Mouse (Mus musculus) MEL (cell line): Measurements from ENCODE around the gene Sp100. TPM values are rescaled to one million over a fixed set of nuclear protein-coding genes. Genes with fewer than 3 reads are reported as not detected.
"Not testable (repeated sequence)": the region's sequence is repeated elsewhere in the genome, so short reads cannot be mapped to it uniquely, and the experiment has no call there.

Experiments used
- DNase-seq: peaks from one replicate; pipeline ENCODE4 v3.0.0; 2011; ENCODE audit warnings: low read depth, low spot score
- H3K27ac ChIP-seq: 2 replicates; pipeline ENCODE4 v1.5.1; 2012; ENCODE audit warnings: low read depth, mild to moderate bottlenecking, control low read depth, low read length, moderate library complexity; ENCODE audit not compliant: control insufficient read depth
- H3K27me3 ChIP-seq, 2 experiments: fragments of 150-350 bp in 1 of 2; sonication (generic) in 1 of 2; 2 replicates each; pipeline ENCODE4 v1.6.1; 2012; ENCODE audit warnings: low read length in 2 of 2, mild to moderate bottlenecking in 2 of 2, improper control_type of control experiment in 1 of 2, moderate library complexity in 1 of 2; ENCODE audit not compliant: insufficient read depth in 2 of 2, control insufficient read depth in 1 of 2
- H3K36me3 ChIP-seq, 2 experiments: 2 replicates each; pipeline ENCODE4 v1.6.1; 2012 to 2014; ENCODE audit warnings: low read length in 2 of 2, improper control_type of control experiment in 1 of 2, inconsistent platforms in 1 of 2, mild to moderate bottlenecking in 1 of 2; ENCODE audit not compliant: insufficient read depth in 2 of 2, control insufficient read depth in 1 of 2
- H3K4me1 ChIP-seq, 2 experiments: fragments of 150-350 bp in 1 of 2; sonication (generic) in 1 of 2; 2 replicates each; pipeline ENCODE4 v1.6.1; 2012; ENCODE audit warnings: low read length in 2 of 2, improper control_type of control experiment in 1 of 2, mild to moderate bottlenecking in 1 of 2; ENCODE audit not compliant: insufficient read depth in 2 of 2, control insufficient read depth in 1 of 2
- H3K4me3 ChIP-seq, 2 experiments: fragments of 150-350 bp in 1 of 2; sonication (generic) in 1 of 2; 2 replicates each; pipeline ENCODE4 v1.5.1; 2012; ENCODE audit warnings: low read depth in 2 of 2, low read length in 2 of 2, mild to moderate bottlenecking in 2 of 2, moderate library complexity in 2 of 2, control low read depth in 1 of 2, improper control_type of control experiment in 1 of 2; ENCODE audit not compliant: control insufficient read depth in 1 of 2, insufficient read depth in 1 of 2
- H3K79me2 ChIP-seq: 2 replicates; pipeline ENCODE4 v1.6.1; 2012; ENCODE audit warnings: mild to moderate bottlenecking, low read length, moderate library complexity; ENCODE audit not compliant: control insufficient read depth, poor library complexity, insufficient read depth
- H3K9ac ChIP-seq: 2 replicates; pipeline ENCODE4 v1.6.1; 2012; ENCODE audit warnings: low read depth, mild to moderate bottlenecking, control low read depth, low read length, moderate library complexity; ENCODE audit not compliant: control insufficient read depth, poor library complexity, severe bottlenecking
- H3K9me3 ChIP-seq: fragments of 150-350 bp; sonication (generic); replicated peaks from 2 replicates; pipeline ENCODE4 v1.6.1; 2012; ENCODE audit warnings: mild to moderate bottlenecking, low read length, improper control_type of control experiment, moderate library complexity; ENCODE audit not compliant: insufficient read depth
- polyA plus RNA-seq, 2 experiments: library from polyadenylated mRNA; stranded (reverse) in 1 of 2; unstranded in 1 of 2; fragments of >175 nt in 1 of 2; fragments of >200 nt in 1 of 2; gene quantifications; 2 replicates each; pipeline versions ENCODE4 v1.2.1 to v1.2.4; 2012; ENCODE audit warnings: low replicate concordance in 2 of 2, low read depth in 1 of 2; ENCODE audit not compliant: insufficient read length in 2 of 2, insufficient read depth in 1 of 2, missing spikeins in 1 of 2
- total RNA-seq: library from RNA; depleted of rRNA; stranded (reverse); fragments of 300-350 nt; gene quantifications from 2 replicates; pipeline ENCODE4 v1.2.3, GENCODE M21; 2012

Gene Sp100
- total and polyA plus RNA-seq, 3 experiments, result 3.7 to 6.5 TPM; not detected in 1

- not testable (repeated sequence) for H3K27me3 ChIP-seq, H3K9me3 ChIP-seq, H3K79me2 ChIP-seq, H3K36me3 ChIP-seq, H3K27ac ChIP-seq, H3K9ac ChIP-seq, DNase-seq, H3K4me3 ChIP-seq
- H3K4me1 ChIP-seq, result peaks cover 5 to 11% of the 10 kb centered on the region in 2 experiments; a peak in 3 of 4 replicates
Observed at GRCm38 (mm10) chr1:85615819-85616218, 34.0 kb upstream of the Sp100 start.

- H3K9me3 ChIP-seq, H3K9ac ChIP-seq, H3K4me3 ChIP-seq, H3K27me3 ChIP-seq, H3K27ac ChIP-seq, DNase-seq, H3K79me2 ChIP-seq, H3K36me3 ChIP-seq: not testable (repeated sequence)
- peaks cover 5 to 11% of the 10 kb centered on the region in 2 experiments; a peak in 3 of 4 replicates for H3K4me1 ChIP-seq
Observed at GRCm38 (mm10) chr1:85617161-85617560, 32.6 kb upstream of the Sp100 start.

DNA sequence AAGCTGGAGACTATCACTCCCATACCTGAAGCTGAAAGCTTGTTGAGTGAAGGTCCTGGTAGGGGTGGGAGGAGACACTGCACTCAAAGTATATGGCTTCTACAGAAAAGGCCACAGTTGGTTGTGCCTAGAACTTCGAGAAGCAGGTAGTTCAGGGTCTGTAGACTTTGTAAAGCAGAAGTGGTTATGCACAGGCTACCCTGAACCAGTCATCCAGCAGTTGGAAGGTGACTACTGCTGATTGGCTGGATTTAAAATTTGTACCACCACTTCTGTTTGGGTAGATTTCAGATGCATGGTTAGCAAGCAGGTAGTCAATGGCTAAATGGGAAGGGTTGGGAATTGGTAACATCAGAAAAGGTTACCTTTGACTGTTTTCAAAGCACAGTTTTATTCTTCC, 31.1 kb upstream of the Sp100 start:
- H3K9ac ChIP-seq, H3K79me2 ChIP-seq, H3K27me3 ChIP-seq, H3K36me3 ChIP-seq, H3K9me3 ChIP-seq, H3K4me3 ChIP-seq: not testable (repeated sequence)
- H3K4me1 ChIP-seq, result peaks cover 5 to 11% of the 10 kb centered on the region in 2 experiments; a peak in 3 of 4 replicates
- DNase-seq, result peak; percentile 57
- H3K27ac ChIP-seq, result peak overlapping the region; percentile 26

DNA sequence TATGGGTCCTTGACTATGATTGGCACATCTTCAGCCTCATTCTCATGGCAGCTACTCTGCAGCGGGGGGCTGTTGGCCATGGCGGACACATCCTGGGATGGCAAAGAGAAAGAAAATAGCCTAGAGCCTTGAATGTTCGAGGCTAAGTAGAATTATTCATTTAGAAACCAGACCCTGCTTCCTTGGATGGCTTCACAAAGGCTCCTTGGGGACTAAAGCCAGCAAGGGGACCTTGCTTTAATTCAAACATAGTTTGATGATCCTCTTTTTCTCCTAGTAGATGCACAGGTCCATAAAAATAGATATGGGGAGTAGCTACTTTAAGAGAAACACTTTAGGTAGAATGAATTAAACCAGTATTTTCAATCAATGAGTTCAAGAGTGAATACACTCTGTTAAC, 12.9 kb upstream of the Sp100 start:
- H3K4me1 ChIP-seq, DNase-seq, H3K4me3 ChIP-seq, H3K27me3 ChIP-seq, H3K36me3 ChIP-seq, H3K27ac ChIP-seq, H3K79me2 ChIP-seq, H3K9me3 ChIP-seq, H3K9ac ChIP-seq: not testable (repeated sequence)

GRCm38 (mm10) chr1:85638144-85638543, 11.6 kb upstream of the Sp100 start:
- not testable (repeated sequence) for H3K79me2 ChIP-seq, H3K4me3 ChIP-seq, H3K9me3 ChIP-seq, H3K27me3 ChIP-seq, H3K36me3 ChIP-seq, H3K4me1 ChIP-seq, H3K9ac ChIP-seq, DNase-seq, H3K27ac ChIP-seq

- not testable (repeated sequence) for H3K79me2 ChIP-seq, H3K4me1 ChIP-seq, H3K27ac ChIP-seq, H3K36me3 ChIP-seq, H3K27me3 ChIP-seq, H3K9ac ChIP-seq, DNase-seq, H3K4me3 ChIP-seq, H3K9me3 ChIP-seq
Observed at GRCm38 (mm10) chr1:85650524-85650923, 736 bp downstream of the Sp100 start.
